Mouse (Mus musculus): ENCODE data around the gene Nsun4.

- TF ChIP-seq TAL1 (IDR thresholded peaks at IDR 0.05; ENCODE audit: low read length) (no peak), GATA1 (IDR thresholded peaks at IDR 0.05; ENCODE audit: low read length) (no peak)
Observed at GRCm38 (mm10) chr4:116017300-116017901, 36.3 kb downstream of the Nsun4 start.
